Mouse (Mus musculus): ENCODE measurements at regions not wholly inside any gene's neighbourhood (a gene's known extent, or its start where the extent isn't known, plus 50 kb on each side); places are given as distances from the start of the nearest gene placed in this dataset.

- TF ChIP-seq CTCF (IDR thresholded peaks at IDR 0.05; ENCODE audit: control insufficient read depth, insufficient read depth, insufficient read length) (no peak), USF1 (IDR thresholded peaks at IDR 0.05; ENCODE audit: low read depth) (no peak), CEBPB (IDR thresholded peaks at IDR 0.05; ENCODE audit: low read depth) (no peak), MAX (IDR thresholded peaks at IDR 0.05) (no peak), MYOD1 (IDR thresholded peaks at IDR 0.05; ENCODE audit: control insufficient read depth, insufficient read length, low read depth) (no peak), MYOG (IDR thresholded peaks at IDR 0.05; ENCODE audit: control insufficient read depth, extremely low read depth, insufficient read length) (no peak)
These were observed 319.6 kb downstream of the 1810013L24Rik start for GRCm38 (mm10) chr16:9149209-9150135.

All from C2C12 (cell line).